Mouse (Mus musculus) CH12F3 (cell line): ENCODE measurements around the gene H2-DMb2.

Source experiments
- in situ Hi-C: fragments of 300-500 bp; cut with MboI; formaldehyde crosslinking; loops from 2 replicates; pipeline ENCODE4 v1.14.3; 2020; ENCODE audit warnings: low sequenced_read_pairs

The H2-DMb2 gene

DNA sequence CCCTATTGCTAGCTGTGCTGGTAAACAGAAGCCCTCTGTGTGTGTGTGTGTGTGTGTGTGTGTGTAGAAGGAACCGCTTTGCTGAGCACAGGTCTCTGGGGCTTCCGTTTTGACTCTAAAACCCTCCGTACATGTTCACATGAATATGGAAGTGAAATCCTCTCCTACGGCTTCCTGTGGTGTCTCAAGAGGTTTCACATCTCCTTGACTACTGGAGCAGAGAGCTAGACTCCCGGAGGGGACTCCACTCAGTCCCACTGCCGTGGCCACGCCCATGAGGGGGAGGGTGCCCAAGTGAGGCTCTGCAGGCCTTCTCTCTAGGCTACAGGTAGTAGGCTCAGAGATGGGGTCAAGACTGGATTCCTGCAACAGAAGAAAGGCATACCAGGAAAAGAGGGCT is at the start of gene H2-DMb2:
Gene H2-DMb2, plus strand, starts transcription at position 275 of the 400 bp plus-strand sequence.
- in situ Hi-C loops, result no loop called here

DNA sequence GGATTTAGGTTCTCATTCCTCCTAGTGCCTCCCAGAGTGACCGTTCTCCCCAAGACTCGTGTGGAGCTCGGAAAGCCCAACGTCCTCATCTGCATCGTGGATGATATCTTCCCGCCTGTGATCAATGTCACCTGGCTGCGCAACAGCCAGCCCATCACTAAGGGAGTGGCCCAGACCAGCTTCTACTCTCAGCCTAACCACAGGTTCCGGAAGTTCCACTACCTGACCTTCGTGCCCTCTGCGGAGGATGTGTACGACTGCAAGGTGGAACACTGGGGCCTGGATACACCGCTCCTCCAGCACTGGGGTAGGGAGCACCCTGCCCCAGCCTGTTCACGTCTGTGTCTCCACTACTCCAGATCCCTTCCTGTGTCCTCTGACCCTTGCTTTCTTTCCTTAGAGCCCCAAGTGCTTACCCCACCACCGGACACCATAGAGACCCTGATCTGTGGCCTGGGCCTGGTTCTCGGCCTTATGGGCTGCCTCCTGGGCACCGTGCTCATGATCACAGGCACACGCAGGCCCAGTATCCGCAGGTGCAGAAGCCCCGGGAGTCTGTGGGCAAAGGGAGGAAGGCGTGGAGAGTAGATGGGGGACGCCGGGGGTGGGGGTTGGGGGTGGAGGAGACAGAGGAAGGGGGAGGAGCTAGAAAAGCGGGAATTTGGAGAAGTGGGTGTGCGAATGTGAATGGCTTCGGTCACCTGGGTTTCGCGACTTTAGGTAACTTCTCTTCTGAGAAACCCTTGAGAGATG is 48.6 kb upstream of the H2-DMb2 start:
- in situ Hi-C loops, result no loop called here

DNA sequence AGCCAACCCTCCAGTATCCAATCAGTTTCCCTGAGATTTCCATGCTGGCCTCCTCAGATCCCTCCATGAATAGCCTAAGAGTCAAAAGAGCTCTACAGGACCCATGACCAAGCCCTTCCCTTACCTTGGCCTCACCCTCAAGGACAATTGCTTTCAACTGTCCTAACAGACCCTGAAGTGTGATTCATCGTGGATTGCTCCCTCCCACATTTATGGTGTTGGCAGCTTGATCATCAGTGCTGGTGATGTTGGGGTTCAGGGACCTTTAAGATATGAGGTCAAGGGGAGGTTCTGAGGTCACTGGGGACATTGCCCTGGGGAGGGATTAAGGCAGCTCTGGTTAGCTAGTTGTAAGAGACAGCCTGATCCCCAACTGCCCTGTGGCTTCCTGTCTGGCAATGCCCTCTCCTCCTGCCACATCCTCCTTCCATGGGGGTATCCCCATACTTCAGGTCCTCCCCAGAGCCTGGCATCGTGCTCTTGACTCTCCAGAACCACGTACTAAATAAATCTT is 46.6 kb upstream of the H2-DMb2 start:
- in situ Hi-C loops, result no loop called here

DNA sequence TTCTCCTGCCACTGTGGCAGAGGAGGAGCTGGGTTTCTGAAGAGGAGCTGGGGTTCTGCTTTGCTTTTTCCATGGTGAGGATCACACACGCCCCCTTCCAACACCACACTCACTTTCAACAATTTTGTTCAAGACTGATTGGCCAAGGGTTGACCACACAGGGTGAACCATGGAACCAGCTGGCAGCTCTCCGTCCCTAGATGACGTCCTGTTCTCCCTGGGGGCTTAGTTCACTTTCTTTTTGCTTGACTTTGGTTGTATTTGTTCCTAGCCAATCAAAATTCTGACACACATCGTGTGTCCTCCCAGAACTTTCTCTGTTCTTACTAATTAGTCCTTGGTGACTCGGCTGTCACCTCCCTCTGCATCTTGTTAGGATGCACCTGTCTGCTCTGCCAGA is 45.8 kb upstream of the H2-DMb2 start:
- in situ Hi-C loops, result no loop called here

DNA sequence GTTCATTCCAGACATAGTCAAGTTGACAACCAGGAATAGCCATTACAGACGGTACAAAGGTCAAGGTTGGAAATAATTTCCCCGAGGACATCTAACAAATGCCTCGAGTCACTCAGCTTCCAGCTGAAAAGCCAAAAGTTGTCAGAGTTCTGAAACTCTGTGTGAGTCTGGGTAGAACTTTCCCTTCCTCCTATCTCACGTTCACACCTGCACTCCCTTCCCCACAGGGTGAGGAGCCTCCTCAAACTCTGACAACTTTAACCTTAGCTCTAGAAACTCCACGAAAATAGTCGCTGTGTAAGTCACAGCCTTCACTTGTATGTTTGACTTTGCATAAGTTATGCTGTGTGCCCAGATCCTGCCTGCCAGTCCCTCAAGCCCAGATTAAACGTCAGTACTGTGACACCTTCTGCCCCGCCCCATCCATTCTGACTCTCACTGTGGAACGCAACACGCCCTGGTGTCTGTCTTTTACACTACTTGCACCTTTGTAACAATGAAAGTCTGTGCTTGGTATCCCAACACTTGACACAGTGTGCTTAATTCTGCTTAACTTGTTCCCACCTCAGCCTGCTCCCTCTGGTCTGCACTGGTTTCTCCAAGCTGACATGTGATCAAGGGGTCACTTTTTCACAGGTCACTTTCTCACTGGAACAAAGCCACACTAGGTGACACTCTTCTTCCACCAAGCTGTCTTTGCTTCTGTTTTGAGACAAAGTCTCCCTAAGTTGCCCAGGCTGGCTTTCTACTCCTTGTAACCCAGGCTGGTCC is 44.2 kb upstream of the H2-DMb2 start:
- in situ Hi-C loops, result no loop called here

DNA sequence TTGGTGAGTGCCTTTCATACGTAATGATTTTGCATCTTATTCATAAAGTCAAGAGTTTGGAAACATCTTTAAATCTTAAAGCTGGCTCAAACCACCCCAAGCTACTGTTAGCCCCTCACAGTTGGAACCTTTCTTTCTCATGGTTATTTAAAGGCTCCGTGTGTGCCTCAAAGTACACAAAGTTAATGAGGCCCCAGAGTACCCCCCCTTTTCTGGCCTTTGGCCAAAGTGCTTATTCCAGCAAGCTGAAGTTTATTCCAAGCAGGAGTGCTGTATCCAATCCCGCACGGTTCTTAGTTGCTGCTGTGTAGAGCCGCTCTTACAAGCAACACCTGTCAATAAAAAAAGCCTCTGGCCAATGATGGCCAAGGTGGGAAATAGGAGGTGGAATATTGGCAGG is 43.6 kb upstream of the H2-DMb2 start:
- in situ Hi-C loops, result no loop called here

DNA sequence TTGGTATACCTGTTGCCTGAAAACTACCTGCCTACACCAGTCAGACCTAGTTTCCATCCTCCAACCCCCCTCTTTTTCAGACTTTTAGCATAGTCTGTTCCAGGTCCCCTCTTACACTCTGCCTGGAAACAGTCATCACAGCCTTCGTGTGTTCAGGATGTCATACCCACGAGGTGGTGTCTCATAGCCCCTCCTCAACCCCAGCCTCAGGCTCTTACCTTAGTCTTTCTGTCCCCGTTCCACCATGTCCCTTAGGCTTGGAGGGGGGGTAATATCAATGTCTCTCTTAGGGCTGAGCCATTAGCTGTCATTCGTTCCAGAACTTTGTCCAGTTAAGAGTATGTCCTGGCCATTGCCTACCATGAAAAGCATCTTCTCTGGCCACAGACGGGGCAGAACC is 41.9 kb upstream of the H2-DMb2 start:
- in situ Hi-C loops, result no loop called here

DNA sequence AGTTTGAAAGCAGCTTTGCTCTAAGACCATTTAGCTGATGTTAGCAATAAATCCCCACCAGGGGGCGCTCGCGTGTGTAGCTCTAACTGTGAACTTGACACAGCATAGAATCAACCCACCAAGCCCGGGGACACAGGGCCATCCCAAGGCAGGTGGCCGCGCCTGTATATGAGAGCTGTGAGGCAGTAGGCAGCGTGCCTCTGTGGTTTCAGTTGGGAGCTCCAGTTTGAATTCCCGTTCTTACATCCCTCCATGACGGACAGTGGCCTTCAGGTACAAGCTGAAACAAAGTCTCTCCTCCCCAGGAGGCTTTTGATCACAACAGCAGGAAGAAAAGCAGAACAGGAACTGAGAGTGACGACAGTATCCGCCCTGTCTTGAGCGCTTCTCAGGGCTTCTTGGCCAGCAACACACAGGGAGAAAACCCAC is 41.5 kb upstream of the H2-DMb2 start:
- in situ Hi-C loops, result no loop called here

DNA sequence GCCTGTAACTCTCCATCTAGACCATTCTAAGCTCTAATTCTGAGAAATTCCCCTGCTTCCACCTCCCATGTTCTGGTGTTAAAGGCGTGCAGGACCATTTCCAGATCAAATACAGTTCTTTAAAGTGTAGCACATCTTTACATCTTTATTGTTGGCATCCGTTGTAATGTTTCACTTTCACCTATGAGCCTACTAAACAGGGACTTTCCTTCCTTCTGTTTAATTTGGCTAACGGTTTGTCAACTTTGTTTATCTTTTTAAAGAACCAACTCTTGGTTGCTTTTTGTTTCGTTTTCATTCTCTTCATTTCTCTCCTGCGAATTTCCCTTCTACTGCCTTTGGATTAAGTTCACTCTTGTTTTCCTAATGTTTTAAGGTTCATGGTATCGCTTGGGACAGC is 40.3 kb upstream of the H2-DMb2 start:
- in situ Hi-C loops, result no loop called here

DNA sequence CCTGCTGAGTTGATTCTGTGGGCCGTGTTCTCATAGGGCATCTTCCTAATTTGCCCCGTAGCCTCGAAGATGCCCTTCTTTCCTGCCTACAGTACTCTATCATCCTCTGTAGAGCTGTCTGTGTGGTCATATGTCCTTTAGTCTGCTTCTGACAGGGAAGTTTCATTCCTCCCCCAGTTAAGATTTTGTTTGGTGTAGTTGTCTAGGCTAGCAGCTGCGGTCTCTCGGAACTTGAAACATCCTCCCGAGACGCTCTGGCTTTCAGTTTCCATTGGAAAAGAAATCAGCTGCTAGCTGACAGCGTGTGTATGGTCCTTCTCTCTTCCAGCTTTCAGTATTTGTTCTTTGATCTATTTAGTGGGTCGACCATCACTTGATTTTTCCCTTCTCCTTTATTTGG is 38.3 kb upstream of the H2-DMb2 start:
- in situ Hi-C loops, result no loop called here

DNA sequence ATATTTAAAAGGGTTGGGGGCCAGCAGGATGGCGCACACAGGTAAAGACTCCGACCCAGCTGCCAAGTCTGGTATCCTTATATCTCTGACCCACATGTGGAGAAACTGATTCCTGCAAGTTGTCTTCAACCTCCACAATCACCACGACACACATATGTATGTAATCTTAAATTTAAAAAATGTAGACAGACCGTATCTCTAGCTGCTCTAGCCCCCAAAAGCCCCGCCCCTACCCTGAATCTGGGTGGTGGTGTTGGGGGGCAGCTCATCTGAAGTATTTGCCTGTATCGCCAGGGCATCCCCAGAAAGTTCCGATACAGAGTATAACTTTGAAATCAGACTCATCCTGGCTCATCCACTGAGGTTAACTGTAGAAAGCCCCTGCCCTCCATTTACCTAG is 36.6 kb upstream of the H2-DMb2 start:
- in situ Hi-C loops, result no loop called here

DNA sequence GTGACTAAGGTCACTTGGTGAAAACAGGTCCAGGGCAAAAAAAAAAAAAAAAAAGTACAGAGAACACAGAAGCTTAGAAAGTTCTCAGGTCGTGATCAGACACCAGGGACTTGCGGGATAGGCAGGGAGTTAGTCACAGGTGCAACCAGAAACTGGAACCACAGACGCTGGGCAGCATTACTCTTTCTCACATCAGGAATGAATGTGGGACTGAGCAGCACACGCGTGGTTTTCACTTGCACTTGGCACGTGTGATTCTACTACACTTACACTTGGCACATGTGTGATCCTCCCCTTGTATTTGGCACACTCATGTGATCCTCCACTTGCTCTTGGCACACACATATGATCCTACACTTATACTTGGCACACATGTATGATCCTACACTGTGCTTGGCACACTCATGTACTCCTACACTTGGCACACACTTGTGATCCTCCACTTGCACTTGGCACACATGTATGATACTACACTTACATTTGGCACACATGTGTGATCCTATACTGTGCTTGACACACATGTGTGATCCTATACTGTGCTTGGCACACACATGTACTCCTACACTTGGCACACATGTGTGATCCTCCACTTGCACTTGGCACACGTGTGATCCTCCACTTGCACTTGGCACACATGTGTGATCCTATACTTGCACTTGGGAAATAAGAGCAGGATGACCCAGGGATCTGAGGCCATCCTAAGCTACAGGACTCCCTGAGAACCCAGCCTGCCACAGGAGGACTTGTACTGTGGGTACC is 35.8 kb upstream of the H2-DMb2 start:
- in situ Hi-C loops, result no loop called here

DNA sequence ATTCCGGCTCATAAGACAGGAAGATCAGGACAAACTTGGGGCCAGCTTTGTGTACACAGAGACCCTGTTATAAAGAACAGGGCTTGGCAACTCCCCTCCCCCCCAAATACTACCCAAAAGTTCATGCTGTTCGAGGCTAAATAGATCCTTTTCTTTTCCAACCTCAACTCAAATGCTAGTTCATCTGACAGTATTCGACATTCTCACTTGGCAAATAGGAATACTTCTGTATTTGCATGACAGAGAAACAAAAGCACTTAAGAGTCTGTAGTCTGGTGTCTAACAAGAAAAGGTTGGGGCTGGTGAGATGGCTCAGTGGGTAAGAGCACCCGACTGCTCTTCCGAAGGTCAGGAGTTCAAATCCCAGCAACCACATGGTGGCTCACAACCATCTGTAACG is 34.6 kb upstream of the H2-DMb2 start:
- in situ Hi-C loops, result no loop called here

DNA sequence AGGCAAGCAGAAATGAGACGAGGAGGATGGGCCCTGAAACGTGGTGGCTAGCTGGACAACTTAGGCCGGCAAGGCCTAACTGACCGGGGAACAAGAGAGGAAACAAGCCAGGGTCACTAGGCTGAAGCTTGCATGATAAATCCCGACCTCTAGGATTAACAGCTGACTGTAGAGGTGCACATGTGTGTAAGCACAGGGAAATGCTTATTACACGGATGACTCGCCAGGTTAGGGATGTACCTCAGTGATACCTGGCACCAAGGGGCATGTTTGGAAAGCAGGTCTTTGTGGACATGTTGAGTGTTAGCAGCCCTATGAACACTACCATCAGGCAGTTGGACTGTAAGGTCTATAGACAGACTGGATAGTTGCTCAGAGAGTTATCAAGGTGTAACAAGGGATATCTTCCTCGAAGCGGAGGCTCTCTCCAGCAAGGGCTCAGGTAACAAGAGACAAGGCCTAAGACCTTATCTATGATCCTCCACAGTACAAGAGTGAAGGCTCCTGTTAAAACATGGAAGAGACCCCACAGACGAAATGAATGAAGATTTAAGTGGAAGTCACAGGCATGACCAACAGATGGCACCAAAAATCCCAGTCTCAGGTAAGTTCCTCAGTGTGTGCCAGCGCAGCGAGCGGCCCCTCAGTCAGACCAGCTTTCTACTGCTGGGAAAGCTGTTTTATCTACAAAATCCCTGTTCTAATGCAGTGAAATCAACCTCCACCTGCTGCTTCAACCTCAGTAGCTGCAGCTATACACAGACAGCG is 33.9 kb upstream of the H2-DMb2 start:
- in situ Hi-C loops, result no loop called here

DNA sequence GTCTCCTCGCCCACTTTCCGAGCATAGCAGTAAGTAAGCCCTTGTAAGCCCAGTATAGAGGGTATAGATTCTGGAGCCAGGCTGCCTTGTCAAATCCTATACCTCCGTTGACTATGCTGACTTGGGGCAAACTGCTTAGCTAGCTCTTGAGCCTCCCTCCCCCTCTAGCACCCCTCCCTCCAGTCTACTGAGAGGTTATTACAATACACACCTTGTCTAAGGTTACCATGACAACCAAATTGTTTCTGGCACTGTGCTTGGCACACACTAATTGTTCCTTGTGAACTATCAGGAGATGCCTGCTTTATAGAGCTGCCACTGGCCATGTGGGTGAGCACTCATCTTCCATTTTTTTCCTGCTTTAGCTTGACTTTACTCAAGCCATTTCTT is 33.3 kb upstream of the H2-DMb2 start:
- in situ Hi-C loops, result no loop called here

DNA sequence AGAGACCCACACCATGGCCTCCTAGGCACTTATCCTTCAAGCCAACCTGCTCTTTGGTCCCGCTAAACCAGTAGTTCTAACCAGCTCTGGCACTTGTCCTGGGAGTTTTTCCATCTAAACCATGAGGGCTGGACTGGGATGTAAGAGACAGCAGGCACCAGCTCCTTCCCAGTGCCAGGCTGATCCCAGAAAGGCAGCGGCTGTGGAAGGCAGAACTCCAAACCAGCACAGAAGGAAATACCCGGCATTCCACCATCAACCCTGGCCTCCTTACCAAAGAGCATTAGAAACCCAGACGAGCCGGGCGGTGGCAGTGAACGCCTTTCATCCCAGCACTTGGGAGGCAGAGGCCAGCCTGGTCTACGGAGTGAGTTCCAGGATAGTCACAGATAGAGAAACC is 32.8 kb upstream of the H2-DMb2 start:
- in situ Hi-C loops, result no loop called here

DNA sequence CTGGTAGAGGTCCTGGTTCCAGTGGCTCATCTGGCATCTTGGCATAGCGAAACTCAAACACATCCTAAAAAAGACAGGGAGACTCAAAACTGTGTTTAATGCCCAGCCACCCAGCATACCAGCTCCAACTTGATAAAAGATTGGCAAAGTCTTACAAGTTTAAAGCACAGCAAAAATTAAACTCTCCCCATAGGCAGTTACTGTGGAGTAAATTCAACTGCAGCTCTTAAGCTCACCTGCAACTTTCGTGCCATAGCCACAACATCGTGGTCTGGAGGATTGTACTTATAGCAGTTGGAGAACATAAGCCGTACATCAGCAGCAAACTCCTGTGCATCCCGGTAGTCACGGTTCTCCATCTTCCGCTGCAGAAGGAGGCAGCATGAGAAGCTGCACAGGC is 29.0 kb upstream of the H2-DMb2 start:
- in situ Hi-C loops, result no loop called here

DNA sequence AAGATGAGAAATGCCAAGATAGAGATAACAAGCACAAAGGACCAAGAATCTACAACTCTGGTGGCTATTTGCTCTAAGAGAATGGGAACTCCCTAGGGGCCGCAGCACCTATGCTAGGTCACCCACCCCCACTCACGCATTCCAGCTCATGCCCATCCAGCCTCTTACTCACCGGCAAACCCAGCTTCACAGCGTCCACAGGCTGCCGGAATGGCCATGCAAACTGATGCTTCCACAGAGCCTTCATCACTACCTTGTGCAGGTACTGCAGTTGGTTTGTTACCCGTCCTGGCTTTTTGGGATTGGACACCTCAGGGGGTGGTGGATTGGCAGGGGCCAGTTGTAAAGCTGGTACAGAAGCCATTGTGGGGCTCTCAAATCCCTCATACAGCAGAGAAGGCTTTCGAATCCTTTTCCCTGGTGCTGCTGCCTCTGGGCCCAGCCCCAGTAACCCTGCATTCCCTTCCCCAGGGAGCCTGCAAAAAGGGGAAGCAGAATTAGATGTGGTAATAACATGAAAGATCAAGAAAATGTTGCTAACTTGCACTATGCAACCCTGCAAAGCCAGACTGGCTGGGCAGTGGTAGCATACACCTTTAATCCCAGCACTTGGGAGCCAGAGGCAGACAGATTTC is 26.3 kb upstream of the H2-DMb2 start:
- in situ Hi-C loops, result no loop called here

DNA sequence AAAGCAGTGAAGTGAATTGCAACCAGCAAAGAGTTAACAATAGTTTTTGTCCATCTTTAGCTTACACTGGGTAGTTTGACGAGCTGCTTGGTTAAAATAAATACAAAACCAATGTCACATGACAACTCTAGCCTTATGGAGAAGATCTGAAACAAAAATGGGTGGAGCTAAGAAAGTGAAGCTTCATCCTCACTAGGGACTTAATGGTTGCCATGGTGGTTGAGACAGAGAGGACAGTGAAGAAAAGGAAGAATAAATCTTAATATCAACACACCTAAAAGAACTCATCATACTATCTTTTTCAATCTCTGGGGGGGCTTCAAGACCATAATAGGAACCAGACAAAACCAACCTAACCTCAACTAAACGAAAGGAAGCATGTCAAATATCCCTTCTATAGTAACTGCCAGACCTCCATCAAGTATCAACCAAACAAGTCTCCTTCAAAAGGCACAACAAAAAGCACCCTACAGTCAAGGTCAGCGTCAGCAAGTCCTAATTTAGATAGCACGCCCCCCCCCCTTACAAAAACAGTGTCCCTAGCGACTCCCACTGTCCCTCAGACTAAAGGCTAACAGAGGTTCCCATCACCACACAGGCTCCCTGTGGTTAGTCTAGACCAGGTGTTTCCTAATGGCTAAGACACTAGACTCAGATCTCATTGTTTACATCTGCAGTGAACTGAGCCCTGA is 25.5 kb upstream of the H2-DMb2 start:
- in situ Hi-C loops, result no loop called here
